Mouse (Mus musculus) mammary gland, adult 2 months (tissue): ENCODE data around the gene Tex13c2. TPM values are rescaled to one million over a fixed set of nuclear protein-coding genes. Genes with fewer than 3 reads are reported as not detected.

Experiments
- polyA plus RNA-seq: library from polyadenylated mRNA; depleted of rRNA; stranded (reverse); fragments of >200 nt; gene quantifications from 2 replicates; pipeline ENCODE4 v1.2.3, GENCODE M21; 2012; ENCODE audit warnings: low replicate concordance; rRNA removed

The Tex13c2 gene
- not detected in 2 replicates for polyA plus RNA-seq

GRCm38 (mm10) chrX:42489446-42489845 lies at the start of gene Tex13c2:
Tex13c2 (plus strand) TSS chrX:42489691.

GRCm38 (mm10) chrX:42502291-42503043 lies 13.0 kb downstream of the Tex13c2 start, which contains the start of gene Sh2d1a:
Sh2d1a (plus strand) TSS chrX:42502453.

Other genes with a start within 250 kb of the Tex13c2 start
- gene Sh2d1a, start 12.8 kb downstream of the Tex13c2 start, polyA plus RNA-seq: 1.5 and 2.6 TPM in 2 replicates